Mouse (Mus musculus) bone marrow, adult 2 months (tissue): Measurements from ENCODE around the gene Ptch1. TPM values are rescaled to one million over a fixed set of nuclear protein-coding genes. Genes with fewer than 3 reads are reported as not detected.

Experiments used
- H3K27ac ChIP-seq: fragments of 200-500 bp; 2 replicates; pipeline ENCODE4 v1.5.1; 2012; ENCODE audit warnings: low read depth, mild to moderate bottlenecking, control low read depth, inconsistent platforms, low read length; ENCODE audit not compliant: control insufficient read depth, poor library complexity, insufficient read depth
- H3K4me1 ChIP-seq: fragments of 200-500 bp; 2 replicates; pipeline ENCODE4 v1.6.1; 2011; ENCODE audit warnings: low read length; ENCODE audit not compliant: control insufficient read depth, insufficient read depth
- H3K4me3 ChIP-seq: fragments of 200-500 bp; replicated peaks from 2 replicates; pipeline ENCODE3; 2011; ENCODE audit warnings: mild to moderate bottlenecking, low read depth, low read length, control low read depth; ENCODE audit not compliant: control insufficient read depth
- CTCF ChIP-seq: fragments of 200-500 bp; IDR thresholded peaks from 2 replicates; pipeline ENCODE4 v1.5.1; 2011; ENCODE audit warnings: low read length, control low read depth; ENCODE audit not compliant: control insufficient read depth, insufficient read depth
- POLR2A ChIP-seq: fragments of 200-500 bp; IDR thresholded peaks from 2 replicates; pipeline ENCODE4 v1.6.1; 2011; ENCODE audit warnings: low read depth, mild to moderate bottlenecking, control low read depth, low read length, borderline replicate concordance; ENCODE audit not compliant: control insufficient read depth
- WGBS: fragments of 180-500 bp; shearing (Covaris S2); methylation state at CpG from one replicate; pipeline ENCODE4 v1.1.7; 2018; 5-methylcytosine and 5-hydroxymethylcytosine counted together
- polyA plus RNA-seq: library from polyadenylated mRNA; stranded (reverse); fragments of >200 nt; gene quantifications from 2 replicates; pipeline ENCODE4 v1.2.4, GENCODE M21; 2011; ENCODE audit warnings: low replicate concordance; ENCODE audit not compliant: missing spikeins, insufficient read depth, insufficient read length

The Ptch1 gene
- polyA plus RNA-seq, 1 experiment: 3.4 TPM

GRCm38 (mm10) chr13:63556431-63556830, 17.0 kb downstream of the Ptch1 start:
- Histone ChIP-seq H3K27ac (no peak overlapping the region), H3K4me1 (peaks cover 3% of the 10 kb centered on the region), H3K4me3 (no peak overlapping the region)
- no peak for TF ChIP-seq CTCF
- TF ChIP-seq POLR2A: no peak
- WGBS: 52% methylated on average over 1 of the region's 1 CpGs

GRCm38 (mm10) chr13:63555885-63556284, 17.5 kb downstream of the Ptch1 start:
- TF ChIP-seq CTCF (no peak), POLR2A (no peak)
- H3K4me1 ChIP-seq: peaks cover 3% of the 10 kb centered on the region
- H3K27ac ChIP-seq: no peak overlapping the region
- no peak overlapping the region for H3K4me3 ChIP-seq
- 70% methylated on average over 5 of the region's 5 CpGs for WGBS

- 87% methylated on average over 11 of the region's 11 CpGs for WGBS
- peaks cover 3% of the 10 kb centered on the region for H3K4me1 ChIP-seq
- no peak overlapping the region for H3K4me3 ChIP-seq
- no peak for TF ChIP-seq CTCF
- TF ChIP-seq POLR2A: no peak
- H3K27ac ChIP-seq: no peak overlapping the region
Observed at GRCm38 (mm10) chr13:63554569-63554968, 18.8 kb downstream of the Ptch1 start.

- Histone ChIP-seq H3K4me1 (peaks cover 3% of the 10 kb centered on the region), H3K4me3 (no peak overlapping the region), H3K27ac (no peak overlapping the region)
- no peak for TF ChIP-seq CTCF
- TF ChIP-seq POLR2A: no peak
- 59% methylated on average over 5 of the region's 5 CpGs for WGBS
Observed at GRCm38 (mm10) chr13:63553436-63553835, 20.0 kb downstream of the Ptch1 start.

- Histone ChIP-seq H3K27ac (no peak overlapping the region), H3K4me3 (no peak overlapping the region), H3K4me1 (peaks cover 3% of the 10 kb centered on the region)
- TF ChIP-seq POLR2A: peak; percentile 25; the same call in 1 of the 2 replicates
- TF ChIP-seq CTCF: no peak
- WGBS: 25% methylated on average over 10 of the region's 10 CpGs
Observed at GRCm38 (mm10) chr13:63552291-63552932, 21.0 kb downstream of the Ptch1 start.

GRCm38 (mm10) chr13:63551552-63552290, 21.7 kb downstream of the Ptch1 start:
- WGBS: 80% methylated on average over 10 of the region's 10 CpGs
- H3K4me1 ChIP-seq: peaks cover 3% of the 10 kb centered on the region
- H3K27ac ChIP-seq: no peak overlapping the region
- no peak overlapping the region for H3K4me3 ChIP-seq
- TF ChIP-seq CTCF: no peak
- TF ChIP-seq POLR2A: no peak

- H3K27ac ChIP-seq: no peak overlapping the region
- H3K4me3 ChIP-seq: no peak overlapping the region
- H3K4me1 ChIP-seq: peaks cover 3% of the 10 kb centered on the region
- WGBS: 67% methylated on average over 5 of the region's 5 CpGs
- TF ChIP-seq POLR2A: no peak
- no peak for TF ChIP-seq CTCF
Observed at GRCm38 (mm10) chr13:63550367-63550766, 23.0 kb downstream of the Ptch1 start.

- Histone ChIP-seq H3K4me3 (no peak overlapping the region), H3K4me1 (peaks cover 3% of the 10 kb centered on the region), H3K27ac (no peak overlapping the region)
- TF ChIP-seq POLR2A (no peak), CTCF (no peak)
- WGBS: 77% methylated on average over 5 of the region's 5 CpGs
Observed at GRCm38 (mm10) chr13:63549210-63549609, 24.2 kb downstream of the Ptch1 start.

- Histone ChIP-seq H3K27ac (no peak overlapping the region), H3K4me1 (peaks cover 3% of the 10 kb centered on the region), H3K4me3 (no peak overlapping the region)
- WGBS: 77% methylated on average over 4 of the region's 4 CpGs
- TF ChIP-seq POLR2A: no peak
- TF ChIP-seq CTCF: no peak
Observed at GRCm38 (mm10) chr13:63548571-63548970, 24.8 kb downstream of the Ptch1 start.
